Mouse (Mus musculus): ENCODE data around the gene Pglyrp2.

Pglyrp2 gene

DNA sequence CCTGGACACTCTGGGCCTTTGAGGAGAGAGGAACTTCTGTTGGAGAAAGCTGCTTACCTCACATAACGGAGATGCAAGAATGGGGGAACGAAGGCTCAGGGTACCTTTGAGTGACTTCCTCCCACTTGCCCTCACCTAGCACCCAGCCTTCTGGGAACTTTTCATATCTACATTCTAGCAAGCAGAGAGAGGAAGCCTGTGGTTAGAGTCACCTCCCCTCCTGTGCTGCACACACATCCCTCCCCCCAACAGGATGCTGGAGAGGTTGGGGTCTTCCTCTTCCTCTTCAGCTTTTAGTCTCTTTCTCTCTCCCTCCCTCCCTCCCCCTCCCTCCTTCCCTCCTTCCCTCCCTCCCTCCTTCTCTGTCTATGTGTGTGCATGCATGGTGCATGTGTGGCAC lies at the start of gene Pglyrp2:
Gene Pglyrp2, minus strand, starts transcription at position 134 of the 400 bp plus-strand sequence.
- in situ Hi-C loops (cut with MboI, MseI) = no loop called here

DNA sequence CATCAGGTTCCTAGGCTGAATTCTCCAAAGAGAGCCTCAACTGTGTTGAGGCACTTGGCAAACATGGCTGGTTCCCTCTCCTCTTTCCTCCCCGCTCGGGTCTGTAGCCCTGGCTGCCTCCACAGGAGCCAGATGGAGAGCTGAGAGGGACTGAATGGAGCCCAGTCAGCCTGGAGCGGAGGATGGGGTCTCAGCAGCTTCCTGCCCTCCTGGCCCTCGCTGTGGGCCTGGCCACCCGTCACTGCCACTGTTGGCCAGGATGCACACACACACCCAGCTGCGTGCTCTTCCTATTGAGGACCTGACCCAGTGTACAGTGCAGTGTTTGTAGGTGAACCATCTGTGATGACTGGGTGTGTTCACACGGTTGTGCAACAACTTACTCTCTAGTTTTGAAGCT lies 48.2 kb upstream of the Pglyrp2 start:
- in situ Hi-C loops (cut with MboI, MseI) = no loop called here

GRCm38 (mm10) chr17:32470795-32471194 lies 46.8 kb upstream of the Pglyrp2 start:
- in situ Hi-C loops (cut with MboI, MseI) = no loop called here

GRCm38 (mm10) chr17:32468494-32468893 lies 44.5 kb upstream of the Pglyrp2 start:
- in situ Hi-C loops (cut with MboI, MseI) = no loop called here

DNA sequence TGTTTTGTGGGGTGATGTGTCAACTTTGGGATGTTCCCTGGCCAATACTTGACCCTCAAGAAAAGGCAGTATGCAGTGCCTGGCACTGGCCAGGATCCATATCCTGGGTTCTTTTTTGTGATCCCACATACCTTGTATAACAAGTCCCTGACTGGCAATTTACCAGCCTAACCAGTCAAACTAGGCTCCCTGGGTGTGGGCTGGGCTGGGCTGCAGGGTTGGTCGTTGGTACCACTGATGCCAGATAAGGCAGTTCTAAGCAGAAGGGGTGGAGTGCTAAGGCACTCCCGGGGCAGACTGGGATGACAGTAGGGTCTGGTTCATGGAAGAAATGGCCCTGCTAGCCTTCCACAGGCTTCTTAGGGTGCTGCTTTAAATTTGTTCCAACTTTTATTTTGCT lies 31.0 kb upstream of the Pglyrp2 start:
- in situ Hi-C loops (cut with MboI, MseI) = no loop called here

GRCm38 (mm10) chr17:32454188-32454587 lies 30.2 kb upstream of the Pglyrp2 start:
- in situ Hi-C loops (cut with MboI, MseI) = no loop called here

DNA sequence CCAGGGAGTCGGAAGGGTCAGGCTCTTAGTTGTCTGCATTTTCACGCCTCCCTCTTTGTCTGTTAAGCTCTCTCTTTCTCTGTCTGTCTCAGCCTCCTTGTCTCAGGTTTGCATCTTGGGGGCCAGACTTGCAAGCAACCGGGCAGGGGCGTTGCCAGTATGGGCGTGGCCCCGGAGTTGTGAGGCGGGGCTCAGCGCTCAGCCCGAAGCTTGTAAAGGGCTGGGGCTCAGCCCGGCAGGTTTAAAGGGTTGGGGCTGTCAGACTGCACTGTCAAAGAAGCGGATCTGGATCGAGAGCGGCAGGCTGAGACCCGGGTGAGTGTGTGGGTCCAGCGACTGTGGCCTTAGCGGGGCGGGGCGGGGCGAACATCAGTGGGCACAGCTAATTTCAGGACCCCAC lies 28.5 kb upstream of the Pglyrp2 start, which contains the start of gene Cyp4f39:
Gene Cyp4f39, plus strand, starts transcription at position 242 of the 400 bp plus-strand sequence.
- in situ Hi-C loops (cut with MboI, MseI) = no loop called here

DNA sequence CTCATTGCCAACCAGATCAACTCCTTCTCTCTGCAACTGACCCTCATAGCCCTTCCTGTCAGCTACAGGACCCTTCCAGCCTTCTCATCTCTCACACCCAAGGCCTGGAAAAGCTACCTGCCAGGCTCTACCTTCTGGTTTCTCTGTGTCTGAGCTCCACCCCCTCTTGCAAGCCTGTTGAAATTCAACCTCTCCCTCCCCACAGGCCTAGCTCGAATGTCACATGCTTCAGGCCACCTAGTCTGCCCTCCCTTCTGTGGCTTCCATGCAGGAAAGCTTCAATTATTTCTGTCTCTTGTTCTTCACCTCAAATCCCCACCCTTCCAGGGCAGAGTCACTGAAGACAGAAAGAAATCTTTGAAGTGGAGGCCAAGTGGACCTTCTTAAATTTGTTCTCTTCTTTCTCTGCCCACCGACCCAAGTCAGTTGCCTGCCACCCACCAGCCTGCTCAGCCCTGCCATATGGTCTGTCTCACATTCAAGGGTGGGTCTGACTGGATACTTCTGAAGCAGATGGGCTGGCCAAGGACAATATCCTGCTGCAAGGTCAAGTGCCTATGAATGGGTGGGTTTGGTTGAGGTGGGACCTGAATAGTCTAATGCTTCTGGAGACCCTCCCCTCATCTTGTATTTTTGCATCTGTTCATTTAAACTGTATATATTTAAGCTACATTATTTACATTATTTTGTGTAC lies 27.0 kb upstream of the Pglyrp2 start:
- in situ Hi-C loops (cut with MboI, MseI) = no loop called here

DNA sequence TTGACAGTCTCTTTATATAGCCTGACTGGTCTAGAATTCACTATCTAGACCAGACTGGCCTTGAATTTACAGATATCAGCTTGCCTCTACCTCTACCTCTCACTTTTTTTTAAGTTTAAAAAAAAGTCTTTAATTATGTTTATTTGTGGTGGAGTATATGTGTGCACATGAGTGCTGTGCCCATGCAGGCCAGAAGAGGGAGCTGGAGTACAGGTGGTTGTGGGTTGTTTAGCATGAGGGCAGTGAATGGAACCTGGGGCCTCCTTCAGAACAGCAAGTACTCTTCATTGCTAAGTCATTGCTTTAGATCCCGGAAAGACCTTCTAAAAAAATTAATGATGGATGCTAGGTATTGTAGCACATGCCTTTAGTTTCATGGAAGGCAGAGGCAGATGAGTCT lies 25.1 kb upstream of the Pglyrp2 start:
- in situ Hi-C loops (cut with MboI, MseI) = no loop called here

DNA sequence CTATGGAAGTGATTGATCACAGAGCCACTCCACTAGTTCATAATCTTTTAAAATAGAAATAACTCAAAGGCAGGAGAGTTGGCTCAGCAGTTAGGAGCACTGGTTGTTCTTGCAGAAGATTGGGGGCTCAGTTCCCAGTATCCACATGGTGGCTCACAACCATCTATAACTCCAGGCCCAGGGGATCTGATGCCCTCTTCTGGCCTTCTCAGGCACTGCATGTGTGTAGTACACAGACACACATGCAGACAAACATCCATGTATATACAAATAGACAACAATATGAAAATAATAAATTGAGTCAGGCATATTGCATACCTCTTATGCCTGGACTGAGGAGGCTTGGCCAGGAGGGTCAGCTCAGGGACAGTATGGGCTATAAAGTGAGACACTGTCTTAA lies 23.2 kb upstream of the Pglyrp2 start:
- in situ Hi-C loops (cut with MboI, MseI) = no loop called here

DNA sequence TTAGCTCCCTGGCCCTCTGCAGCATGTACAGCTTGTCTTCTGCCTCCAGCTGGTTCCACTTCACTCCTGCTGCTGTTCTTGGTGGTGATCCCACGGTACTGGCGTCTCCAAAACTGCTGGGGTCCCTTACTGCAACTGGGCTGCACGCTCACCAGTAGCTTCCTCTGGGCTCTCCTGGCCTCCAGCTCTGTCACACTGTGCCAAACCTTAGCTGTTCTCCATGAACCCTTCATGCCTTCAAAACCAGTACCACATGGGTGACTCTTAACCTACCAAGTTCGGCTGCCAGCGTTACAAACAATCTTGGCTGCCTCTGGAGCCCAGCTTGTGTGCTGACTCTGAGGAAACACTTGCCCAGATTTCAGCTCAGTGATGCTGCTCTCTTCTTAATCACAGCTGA lies 21.0 kb upstream of the Pglyrp2 start:
- in situ Hi-C loops (cut with MboI, MseI) = no loop called here

GRCm38 (mm10) chr17:32443245-32443644 lies 19.3 kb upstream of the Pglyrp2 start:
- in situ Hi-C loops (cut with MboI, MseI) = no loop called here

DNA sequence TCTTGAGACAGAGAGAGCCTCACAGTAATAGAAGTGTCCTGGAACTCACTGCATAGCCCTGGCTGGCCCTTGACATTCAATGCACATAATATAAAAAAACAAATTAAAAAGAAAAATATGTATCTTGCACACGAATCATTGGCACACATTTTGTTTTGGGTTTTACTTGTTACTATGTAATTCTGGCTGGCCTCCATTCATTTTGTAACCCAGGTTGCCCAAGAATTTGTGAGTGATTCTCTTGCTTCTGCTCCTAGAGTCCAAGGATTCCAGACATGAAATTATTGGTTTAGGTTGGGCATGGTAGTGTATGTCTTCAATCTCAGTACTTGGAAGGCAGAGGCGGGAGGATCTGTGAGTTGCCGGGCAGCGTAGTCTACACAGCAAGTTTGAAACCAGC lies 13.1 kb upstream of the Pglyrp2 start:
- in situ Hi-C loops (cut with MboI, MseI) = no loop called here

DNA sequence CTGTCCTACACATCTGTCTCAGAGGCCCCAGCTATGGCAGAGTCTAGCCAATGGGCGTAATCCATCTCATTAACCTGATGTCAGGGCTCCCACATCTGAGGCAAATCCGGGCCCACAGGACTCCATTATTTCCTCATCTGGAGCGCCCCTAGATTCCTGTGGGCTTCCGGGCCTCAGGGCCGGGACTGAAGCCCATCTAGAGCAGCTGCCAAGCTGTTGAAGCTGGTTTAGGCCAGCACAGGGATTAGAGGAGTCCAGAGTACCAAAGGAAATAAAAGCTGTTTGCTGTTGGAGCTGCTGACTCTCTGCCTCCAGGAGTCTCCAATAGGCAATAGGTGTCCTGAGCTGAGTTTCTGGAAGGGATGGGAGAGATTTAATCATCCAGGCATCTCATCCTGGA lies 11.2 kb upstream of the Pglyrp2 start:
- in situ Hi-C loops (cut with MboI, MseI) = no loop called here

DNA sequence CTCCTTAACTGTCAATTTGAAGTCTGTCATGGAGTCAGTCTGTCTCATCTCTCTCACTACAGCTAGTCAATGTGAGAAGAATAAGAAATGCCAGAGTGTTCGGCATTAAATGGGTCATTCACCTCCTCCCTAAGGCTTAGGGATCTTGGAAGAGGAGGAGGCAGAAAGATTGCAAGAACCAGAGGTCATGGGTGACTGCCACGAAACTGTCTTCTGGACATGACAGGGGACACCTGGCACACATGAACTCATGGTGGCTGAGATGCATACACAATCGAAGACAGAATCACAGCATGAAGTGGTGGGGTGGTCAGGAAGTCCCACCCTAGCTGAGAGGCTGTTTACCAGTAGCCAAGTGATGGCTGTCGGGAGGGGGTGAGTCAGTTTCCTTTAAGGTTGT lies 10.4 kb upstream of the Pglyrp2 start:
- in situ Hi-C loops (cut with MboI, MseI) = loop anchor here (5.0 kb wide), 1 partner anchor 92 kb away; no protein-coding TSS in a partner anchor

- in situ Hi-C loops (cut with MboI, MseI) = loop anchor here (5.0 kb wide), 1 partner anchor 90 kb away; no protein-coding TSS in a partner anchor
Observed at GRCm38 (mm10) chr17:32431972-32432371, 8.0 kb upstream of the Pglyrp2 start.

DNA sequence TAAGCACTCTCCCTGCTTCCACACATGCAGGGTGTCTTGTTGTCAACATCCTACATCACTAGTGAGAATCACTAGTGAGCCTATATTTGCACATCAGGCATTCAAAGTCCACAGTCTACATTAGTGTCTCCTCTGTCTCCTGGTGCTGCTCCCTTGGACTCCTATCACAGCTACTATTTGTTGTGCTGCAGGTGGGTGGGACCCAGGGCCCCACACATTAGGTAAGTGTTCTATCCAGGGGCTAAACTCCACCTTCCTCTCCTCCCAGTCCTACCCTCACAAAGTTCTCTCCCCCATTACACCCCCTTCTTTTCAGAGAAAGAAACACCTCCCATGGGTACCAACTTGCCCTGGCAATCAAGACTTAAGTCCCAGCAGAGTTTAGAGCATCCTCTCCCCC lies 2.6 kb upstream of the Pglyrp2 start:
- in situ Hi-C loops (cut with MboI, MseI) = loop anchor here (5.0 kb wide), 1 partner anchor 34 kb away; no protein-coding TSS in a partner anchor

GRCm38 (mm10) chr17:32420781-32421180 lies 3.2 kb downstream of the Pglyrp2 start:
- in situ Hi-C loops (cut with MboI, MseI) = no loop called here

DNA sequence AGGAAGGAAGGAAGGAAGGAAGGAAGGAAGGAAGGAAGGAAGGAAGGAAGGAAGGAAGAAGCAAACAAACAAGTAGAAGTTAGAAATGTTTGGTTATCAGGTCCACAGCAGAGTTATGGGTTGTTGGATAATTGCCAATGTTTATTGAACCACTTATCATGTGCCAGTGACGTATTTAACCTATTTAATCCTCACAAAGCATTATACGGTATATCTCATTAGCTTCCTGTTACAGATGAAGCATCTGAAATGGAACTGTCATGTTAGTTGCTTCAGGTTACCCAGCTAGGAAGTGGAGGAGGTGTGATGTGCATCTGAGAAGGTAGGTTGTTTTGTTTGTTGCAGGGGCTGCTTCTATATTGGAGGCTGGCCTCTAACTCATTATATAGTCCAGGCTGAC lies 4.0 kb downstream of the Pglyrp2 start:
- in situ Hi-C loops (cut with MboI, MseI) = no loop called here

GRCm38 (mm10) chr17:32416771-32417170 lies 7.2 kb downstream of the Pglyrp2 start:
- in situ Hi-C loops (cut with MboI, MseI) = no loop called here

GRCm38 (mm10) chr17:32415417-32416020 lies 8.4 kb downstream of the Pglyrp2 start:
- in situ Hi-C loops (cut with MboI, MseI) = no loop called here

- in situ Hi-C loops (cut with MboI, MseI) = no loop called here
Observed at GRCm38 (mm10) chr17:32411898-32412297, 12.1 kb downstream of the Pglyrp2 start.

DNA sequence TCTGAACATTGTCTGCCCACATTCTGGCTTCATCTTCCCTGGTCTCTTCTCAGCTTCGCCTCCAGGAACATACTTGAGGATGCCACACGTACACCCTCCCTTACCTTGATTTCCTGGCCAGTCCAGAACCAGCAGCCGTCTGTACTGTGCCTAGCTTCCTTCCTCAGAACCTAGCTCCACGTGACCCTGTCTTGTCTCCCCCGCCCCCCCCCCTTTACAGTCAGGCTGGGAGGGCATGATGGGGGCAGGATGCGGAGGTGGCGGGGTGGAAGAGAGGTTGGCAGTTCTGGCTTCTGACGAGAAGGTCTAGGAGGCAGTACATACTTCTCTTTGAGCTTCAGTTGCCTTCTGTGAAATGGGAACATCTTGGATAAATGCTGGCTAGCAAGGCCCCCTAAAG lies 20.6 kb downstream of the Pglyrp2 start, which contains the start of gene Rasal3:
Gene Rasal3, minus strand, starts transcription at position 167 of the 400 bp plus-strand sequence.
- in situ Hi-C loops (cut with MboI, MseI) = loop anchor here (5.0 kb wide), 1 partner anchor 51 kb away; the partner anchor contains the start of gene Akap8l

Measured in regulatory T cell (primary cell).